Mouse (Mus musculus) testis, adult 2 months (tissue): ENCODE results near the gene Cd151.

Source experiments
- CTCF ChIP-seq: fragments of 200-500 bp; IDR thresholded peaks from 2 replicates; pipeline ENCODE4 v1.5.1; 2012; ENCODE audit warnings: low read depth, mild to moderate bottlenecking, inconsistent platforms, low read length, moderate library complexity; ENCODE audit not compliant: control insufficient read depth, insufficient read depth, insufficient replicate concordance
- POLR2A ChIP-seq: fragments of 200-500 bp; IDR thresholded peaks from 2 replicates; pipeline ENCODE4 v1.6.1; 2012; ENCODE audit warnings: low read depth, mild to moderate bottlenecking, inconsistent platforms, low read length, moderate library complexity; ENCODE audit not compliant: control insufficient read depth

DNA sequence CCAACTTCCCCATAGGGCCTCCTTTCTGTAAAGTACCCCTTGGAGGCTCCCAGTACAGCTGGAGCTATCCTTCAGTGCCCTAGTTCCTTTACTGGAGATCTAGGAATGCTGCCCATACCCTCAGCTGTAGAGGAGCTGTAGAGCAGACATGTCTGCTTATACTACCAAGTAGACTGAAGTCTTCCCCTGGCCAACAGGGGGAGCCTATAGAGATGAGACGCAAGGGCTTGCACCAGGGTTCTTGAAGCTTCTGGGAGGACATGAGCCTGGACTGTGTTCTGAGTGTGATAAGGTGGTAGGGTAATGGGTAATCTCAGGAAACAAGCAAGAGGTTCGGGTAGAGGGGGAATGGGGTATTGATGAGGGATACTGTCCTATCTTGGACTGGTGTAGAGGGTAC lies 24.0 kb downstream of the Cd151 start:
- TF ChIP-seq CTCF (no peak), POLR2A (no peak)
